Mouse (Mus musculus) cerebellum, adult 2 months (tissue): Measurements from ENCODE around the gene Selenok.

Experiments used
- CTCF ChIP-seq: fragments of 200-500 bp; IDR thresholded peaks from 2 replicates; pipeline ENCODE4 v1.5.1; 2011; ENCODE audit warnings: low read depth, mild to moderate bottlenecking, control low read depth, low read length, moderate library complexity, borderline replicate concordance; ENCODE audit not compliant: insufficient read depth
- POLR2A ChIP-seq: fragments of 200-500 bp; IDR thresholded peaks from 2 replicates; pipeline ENCODE4 v1.6.1; 2011; ENCODE audit warnings: low read length, control low read depth, borderline replicate concordance; ENCODE audit not compliant: insufficient read depth

DNA sequence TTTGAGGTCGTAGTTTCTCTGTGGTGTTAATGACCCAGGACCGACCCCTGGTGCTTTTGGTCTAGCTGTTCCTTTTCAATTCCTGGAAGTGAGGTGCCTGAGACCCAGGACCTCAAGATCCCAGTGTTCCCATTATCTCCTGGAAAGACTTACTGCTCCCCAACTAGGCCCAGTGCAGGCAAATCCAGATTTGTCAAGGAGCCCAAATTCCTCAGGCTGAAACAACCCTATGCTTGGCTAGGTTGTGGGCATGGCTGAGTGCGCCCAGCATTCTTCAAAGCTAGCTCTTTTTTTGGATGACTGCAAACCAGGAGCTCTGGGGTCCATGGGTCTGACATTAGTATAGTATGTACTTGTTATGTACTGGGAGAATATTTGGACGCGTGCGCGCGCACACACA, 51.3 kb downstream of the Selenok start:
- TF ChIP-seq CTCF: no peak
- no peak for TF ChIP-seq POLR2A
